9 mouse cellular contexts compared by ENCODE assay signal in the genomic region with DNA sequence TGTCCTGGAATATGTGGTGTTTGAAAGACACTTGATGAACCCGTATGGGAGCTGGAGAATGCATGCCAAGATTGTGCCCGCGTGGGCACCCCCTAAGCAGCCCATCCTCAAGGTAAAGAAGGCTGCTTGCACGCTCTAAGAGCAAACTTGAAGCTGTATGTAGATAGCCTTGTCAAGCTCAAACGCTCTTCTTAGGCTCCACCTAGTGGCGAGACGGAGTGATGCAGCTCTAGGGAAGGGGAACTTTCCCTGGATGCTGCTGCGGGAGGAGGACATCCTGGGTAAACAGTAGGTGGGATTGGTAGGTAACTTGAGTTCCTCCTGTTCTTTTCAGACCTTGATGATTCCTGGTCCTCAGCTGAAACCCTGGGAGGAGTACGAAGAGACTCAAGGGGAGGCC. TPM values are rescaled to one million over a fixed set of nuclear protein-coding genes. Genes with fewer than 3 reads are reported as not detected.
DNase-seq lines count a peak whose midpoint lies in the region; ATAC-seq and TF ChIP-seq lines count a peak whose summit lies in the region.
"Had no signal": no experiment of that assay in that cellular context is flagged by ENCODE, and none has a peak within 500 bp of the region (broad histone marks: within the 10 kb centered on the region; RNA-seq: fewer than 3 reads in every experiment).

No protein-coding gene starts in this region.

- no peak overlapping the region for H3K4me2 ChIP-seq in limb, embryonic 11.5 days (ENCODE audit: low read depth, severe bottlenecking)
- H3K4me2 ChIP-seq: heart, embryonic 13.5 days; neural tube, embryonic 13.5 days had no signal

- DNase-seq in layer of hippocampus, adult 11-12 months (ENCODE audit: low spot score) = peak; percentile 53
- DNase-seq in layer of hippocampus, adult 9-10 months (ENCODE audit: low spot score) = no peak
- DNase-seq in MEL (ENCODE audit: low read depth, low spot score) = peak; percentile 85
- DNase-seq in brain, adult 2 months (ENCODE audit: low read depth, low spot score) = peak; percentile 83
- peak; percentile 47 to 49 for DNase-seq in gastrocnemius, postnatal 36 days
- peak; percentile 84 for DNase-seq in limb, embryonic 11.5 days (ENCODE audit: low spot score)
- DNase-seq in right cerebral cortex, adult 18-20 months = peak; percentile 53

- H3K4me3 ChIP-seq in MEL (ENCODE audit: control insufficient read depth in 1 of 2, insufficient read depth in 1 of 2, low read depth in 2 of 2, low read length in 2 of 2) = no peak overlapping the region
- H3K4me3 ChIP-seq in limb, embryonic 11.5 days (ENCODE audit: low read depth, low read length) = no peak overlapping the region
- H3K4me3 ChIP-seq: heart, embryonic 13.5 days; neural tube, embryonic 13.5 days had no signal

- ATAC-seq in limb, embryonic 11.5 days (ENCODE audit: insufficient number of reproducible peaks, low FRiP score, low TSS enrichment, low read depth) = no peak

- H3K4me1 ChIP-seq in MEL (ENCODE audit: control insufficient read depth in 1 of 2, insufficient read depth in 2 of 2, low read length in 2 of 2) = no peaks in the 10 kb centered on the region
- H3K4me1 ChIP-seq in limb, embryonic 11.5 days (ENCODE audit: control insufficient read depth, insufficient read depth, low read length) = no peaks in the 10 kb centered on the region
- H3K4me1 ChIP-seq: heart, embryonic 13.5 days had no signal

- H3K27me3 ChIP-seq in MEL (ENCODE audit: control insufficient read depth in 1 of 2, insufficient read depth in 2 of 2, low read length in 2 of 2) = no peaks in the 10 kb centered on the region
- no peaks in the 10 kb centered on the region for H3K27me3 ChIP-seq in limb, embryonic 11.5 days (ENCODE audit: control insufficient read depth, insufficient read depth, low read length)
- H3K27me3 ChIP-seq: heart, embryonic 13.5 days; neural tube, embryonic 13.5 days had no signal

- no peaks in the 10 kb centered on the region for H3K79me2 ChIP-seq in MEL (ENCODE audit: control insufficient read depth, insufficient read depth, low read length, poor library complexity)

- no peaks in the 10 kb centered on the region for H3K9me3 ChIP-seq in MEL (replicated peaks; ENCODE audit: insufficient read depth, low read length)
- no peaks in the 10 kb centered on the region for H3K9me3 ChIP-seq in limb, embryonic 11.5 days (ENCODE audit: control insufficient read depth, low read length)
- H3K9me3 ChIP-seq: heart, embryonic 13.5 days; neural tube, embryonic 13.5 days had no signal

- peak; percentile 88 to 99 (median 96) for TF ChIP-seq CTCF in MEL (IDR thresholded peaks at IDR 0.05 in 2 of 3, conservative IDR thresholded peaks at IDR 0.05 in 1 of 3; ENCODE audit: control insufficient read depth in 1 of 3, insufficient read depth in 1 of 3, low read depth in 2 of 3, low read length in 3 of 3, poor library complexity in 1 of 3, severe bottlenecking in 1 of 3)

- TF ChIP-seq POLR2A in MEL (IDR thresholded peaks at IDR 0.05; ENCODE audit: control insufficient read depth in 1 of 2, insufficient read depth in 1 of 2, low read depth in 1 of 2, low read length in 2 of 2, poor library complexity in 1 of 2) = no peak

- peaks cover 0 to 16% of the 10 kb centered on the region in 2 experiments; a peak in 2 of 4 replicates for H3K36me3 ChIP-seq in MEL (ENCODE audit: control insufficient read depth in 1 of 2, insufficient read depth in 2 of 2, low read length in 2 of 2)
- peaks cover 25% of the 10 kb centered on the region; the same call in 1 of the 2 replicates for H3K36me3 ChIP-seq in limb, embryonic 11.5 days (ENCODE audit: control insufficient read depth, insufficient read depth, low read length)

- TF ChIP-seq RAD21 in MEL (IDR thresholded peaks at IDR 0.05; ENCODE audit: low read depth, low read length) = peak; percentile 68

- intact Hi-C loops in gastrocnemius, postnatal 36 days (cut with DNase I) = loop anchor here (5.0 kb wide), 1 partner anchor 131 kb away; no protein-coding TSS in a partner anchor

- no peak overlapping the region for H3K27ac ChIP-seq in MEL (ENCODE audit: control insufficient read depth, low read depth, low read length)
- no peak overlapping the region for H3K27ac ChIP-seq in limb, embryonic 11.5 days (replicated peaks; ENCODE audit: low read depth, low read length)
- H3K27ac ChIP-seq: heart, embryonic 13.5 days; neural tube, embryonic 13.5 days had no signal

- WGBS in limb, embryonic 11.5 days = 33% methylated on average over 9 of the region's 9 CpGs

- no peak for TF ChIP-seq EP300 in MEL (IDR thresholded peaks at IDR 0.05; ENCODE audit: low read depth in 1 of 2, low read length in 2 of 2)

- H3K9ac ChIP-seq in MEL (ENCODE audit: control insufficient read depth, low read depth, low read length, poor library complexity, severe bottlenecking) = no peak overlapping the region
- no peak overlapping the region for H3K9ac ChIP-seq in limb, embryonic 11.5 days (ENCODE audit: low read length)
- H3K9ac ChIP-seq: heart, embryonic 13.5 days; neural tube, embryonic 13.5 days had no signal

TF ChIP-seq in MEL, 35 proteins besides CTCF, POLR2A, EP300 and RAD21:
- TF ChIP-seq NELFE (IDR thresholded peaks at IDR 0.05; ENCODE audit: low read depth, low read length) = no peak
- no peak for TF ChIP-seq SIN3A (IDR thresholded peaks at IDR 0.05; ENCODE audit: low read length)
- TF ChIP-seq USF2 (IDR thresholded peaks at IDR 0.05; ENCODE audit: borderline replicate concordance in 1 of 2, insufficient read depth in 1 of 2, low read depth in 1 of 2, low read length in 2 of 2) = no peak
- no peak for TF ChIP-seq ELF1 (IDR thresholded peaks at IDR 0.05; ENCODE audit: low read depth, low read length)
- no peak for TF ChIP-seq MAX (IDR thresholded peaks at IDR 0.05; ENCODE audit: low read length)
- TF ChIP-seq MXI1 (IDR thresholded peaks at IDR 0.05; ENCODE audit: low read depth, low read length) = no peak
- TF ChIP-seq GATA1 (IDR thresholded peaks at IDR 0.05; ENCODE audit: low read depth, low read length) = no peak
- 0 out of 2 replicates have a peak, but pooled peaks have one; percentile 49 for TF ChIP-seq ZC3H11A (IDR thresholded peaks at IDR 0.05; ENCODE audit: low read depth, low read length)
- peak; percentile 75 for TF ChIP-seq SMC3 (IDR thresholded peaks at IDR 0.05; ENCODE audit: low read depth, low read length)
TF ChIP-seq in MEL: peak in this region for 2.

RNA-seq across cellular contexts. Expression of gene Mrpl45, which starts 12.6 kb away (rescaled TPM):
- total RNA-seq in MEL (2012; rRNA removed) = 72.7 and 74.5 TPM in 2 replicates
- 10 to 100 TPM in 1 of 2 experiments, not detected in 1; 65.0 TPM for polyA plus RNA-seq in MEL (2012; ENCODE audit: insufficient read depth in 1 of 2, insufficient read length in 2 of 2, low read depth in 1 of 2, low replicate concordance in 2 of 2, missing spikeins in 1 of 2)
- 10 to 100 TPM; 33.5 to 37.9 TPM for total RNA-seq in gastrocnemius, postnatal 36 days (2021)
- 57.2 and 58.2 TPM in 2 replicates for polyA plus RNA-seq in limb, embryonic 11.5 days (2014; fragmentation: Nextera tagmentation; extraction: Ambion mirVana)

RNA-seq across cellular contexts. Expression of gene Gpr179, which starts 23.7 kb away (rescaled TPM):
- under 0.01 and 0.04 TPM in 2 replicates for total RNA-seq in MEL (2012; rRNA removed)
- polyA plus RNA-seq in MEL (2012; ENCODE audit: insufficient read depth in 1 of 2, insufficient read length in 2 of 2, low read depth in 1 of 2, low replicate concordance in 2 of 2, missing spikeins in 1 of 2) = under 1 TPM in 1 of 2 experiments, not detected in 1; 0.01 TPM
- total RNA-seq in gastrocnemius, postnatal 36 days (2021) = under 1 TPM in 1 of 2 experiments, not detected in 1; 0.03 TPM
- polyA plus RNA-seq in limb, embryonic 11.5 days (2014; fragmentation: Nextera tagmentation; extraction: Ambion mirVana) = 0.04 and 0.07 TPM in 2 replicates

RNA-seq across cellular contexts. Expression of gene Socs7, which starts 34.2 kb away (rescaled TPM):
- 18.7 and 21.0 TPM in 2 replicates for total RNA-seq in MEL (2012; rRNA removed)
- 10 to 100 TPM in 1 of 2 experiments, not detected in 1; 19.3 TPM for polyA plus RNA-seq in MEL (2012; ENCODE audit: insufficient read depth in 1 of 2, insufficient read length in 2 of 2, low read depth in 1 of 2, low replicate concordance in 2 of 2, missing spikeins in 1 of 2)
- total RNA-seq in gastrocnemius, postnatal 36 days (2021) = 10 to 100 TPM; 42.0 to 43.4 TPM
- polyA plus RNA-seq in limb, embryonic 11.5 days (2014; fragmentation: Nextera tagmentation; extraction: Ambion mirVana) = 2.1 and 2.2 TPM in 2 replicates

RNA-seq across cellular contexts. Expression of gene Npepps, which starts 47.7 kb away (rescaled TPM):
- 20.5 and 28.1 TPM in 2 replicates for total RNA-seq in MEL (2012; rRNA removed)
- polyA plus RNA-seq in MEL (2012; ENCODE audit: insufficient read depth in 1 of 2, insufficient read length in 2 of 2, low read depth in 1 of 2, low replicate concordance in 2 of 2, missing spikeins in 1 of 2) = 10 to 100 TPM in 1 of 2 experiments, not detected in 1; 41.6 TPM
- 10 to 100 TPM; 51.5 to 56.9 TPM for total RNA-seq in gastrocnemius, postnatal 36 days (2021)
- polyA plus RNA-seq in limb, embryonic 11.5 days (2014; fragmentation: Nextera tagmentation; extraction: Ambion mirVana) = 64.1 and 80.1 TPM in 2 replicates
